Mouse (Mus musculus) kidney, postnatal 25 days (tissue): Measurements from ENCODE around the gene Hoxd10.
A peak's percentile ranks its signal among the peaks of the same experiment; 100 is the strongest.

Experiments used
- DNase-seq, 2 experiments: peaks; one replicate each; pipeline ENCODE4 v3.0.0; 2021; ENCODE audit warnings: mixed read lengths in 2 of 2

Hoxd10 gene

GRCm38 (mm10) chr2:74696442-74697335 lies 5.0 kb downstream of the Hoxd10 start:
- DNase-seq = peak; percentile 41 to 76

DNA sequence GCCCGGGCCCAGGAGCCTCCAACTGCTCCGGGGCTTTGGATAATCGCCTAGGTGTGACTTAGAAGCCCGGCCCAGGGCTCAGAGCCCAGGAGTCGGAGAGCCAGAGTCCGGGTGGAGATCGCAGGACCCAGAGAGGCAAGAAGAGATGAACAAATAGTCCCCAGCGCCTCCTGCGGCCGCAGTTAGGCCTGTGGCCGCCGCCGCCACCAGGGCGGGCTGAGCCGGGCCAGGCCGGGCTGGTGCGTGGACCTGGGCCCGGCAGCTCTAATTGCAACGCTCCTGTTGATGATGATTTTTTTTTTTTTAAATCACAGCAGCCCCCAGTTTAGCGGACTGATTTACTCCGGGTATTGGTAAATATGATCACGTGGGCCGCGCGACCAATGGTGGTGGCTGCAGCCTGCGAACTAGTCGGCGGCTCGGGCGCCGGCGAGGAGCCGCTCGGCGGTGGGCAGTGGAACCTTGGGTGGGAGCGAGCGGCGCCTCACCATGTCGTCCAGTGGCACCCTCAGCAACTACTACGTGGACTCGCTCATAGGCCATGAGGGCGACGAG lies 5.9 kb downstream of the Hoxd10 start, which contains the start of gene Hoxd9:
Gene Hoxd9 (plus strand): TSS at position 161 of the 555 bp plus-strand sequence.
- DNase-seq = peak; percentile 88 to 93

- DNase-seq = peak; percentile 48 to 74
Measured at GRCm38 (mm10) chr2:74698201-74699052, 6.7 kb downstream of the Hoxd10 start.

DNA sequence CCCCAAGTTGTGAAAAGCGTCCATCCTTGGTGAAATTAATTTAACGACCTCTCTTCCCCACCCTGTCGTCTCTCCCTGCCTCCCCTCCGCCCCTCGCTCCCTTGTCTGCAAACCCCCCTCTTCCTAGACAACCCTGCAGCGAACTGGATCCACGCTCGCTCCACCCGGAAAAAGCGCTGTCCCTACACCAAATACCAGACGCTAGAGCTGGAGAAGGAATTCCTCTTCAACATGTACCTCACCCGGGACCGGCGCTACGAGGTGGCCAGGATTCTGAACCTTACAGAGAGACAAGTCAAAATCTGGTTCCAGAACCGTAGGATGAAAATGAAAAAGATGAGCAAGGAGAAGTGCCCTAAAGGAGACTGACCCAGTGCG lies 7.3 kb downstream of the Hoxd10 start:
- DNase-seq = peak in 1 of 2 experiments; percentile 47

DNA sequence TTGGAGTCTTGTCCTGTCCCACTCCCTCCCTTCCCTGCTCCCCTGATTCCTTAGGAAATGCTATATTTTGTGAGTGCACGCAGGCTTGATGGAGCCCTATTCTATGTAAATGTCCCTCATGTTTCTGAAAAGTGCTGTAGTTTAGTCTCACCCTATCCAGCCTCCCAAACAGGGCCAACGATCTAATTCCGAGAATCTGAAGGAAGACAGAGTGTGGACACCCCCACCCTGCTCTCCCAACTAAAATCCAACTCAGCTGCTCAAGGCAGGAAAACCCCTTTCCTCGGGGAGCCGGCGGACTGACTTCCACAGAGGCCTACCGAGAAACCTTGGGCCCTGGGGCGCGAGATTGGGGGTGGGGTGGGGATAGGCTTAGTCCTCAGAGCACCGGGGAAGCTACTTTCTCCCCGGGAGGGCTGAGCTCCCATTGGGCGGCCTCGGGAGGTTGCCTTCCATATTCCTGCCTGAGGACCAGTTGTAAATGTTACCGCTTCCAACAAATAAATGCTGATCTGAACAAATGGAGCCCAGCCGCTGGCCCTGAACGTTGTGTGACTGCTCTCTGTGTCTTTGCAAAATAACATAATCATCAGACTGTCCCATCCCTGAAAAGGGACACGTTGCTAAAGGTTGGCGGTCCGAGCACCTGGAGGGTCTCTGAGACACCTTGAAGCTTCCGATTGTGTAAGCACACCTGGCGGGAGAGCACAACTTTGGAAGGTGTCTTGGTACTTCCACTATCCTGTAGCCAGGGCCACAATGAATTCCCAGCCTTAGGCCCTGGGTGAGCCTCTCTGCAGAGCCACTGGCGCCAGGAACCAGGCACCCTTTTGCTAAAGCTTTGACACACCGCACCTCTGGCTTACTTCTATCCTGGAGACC lies 8.2 kb downstream of the Hoxd10 start:
- peak; percentile 44 to 65 for DNase-seq

DNA sequence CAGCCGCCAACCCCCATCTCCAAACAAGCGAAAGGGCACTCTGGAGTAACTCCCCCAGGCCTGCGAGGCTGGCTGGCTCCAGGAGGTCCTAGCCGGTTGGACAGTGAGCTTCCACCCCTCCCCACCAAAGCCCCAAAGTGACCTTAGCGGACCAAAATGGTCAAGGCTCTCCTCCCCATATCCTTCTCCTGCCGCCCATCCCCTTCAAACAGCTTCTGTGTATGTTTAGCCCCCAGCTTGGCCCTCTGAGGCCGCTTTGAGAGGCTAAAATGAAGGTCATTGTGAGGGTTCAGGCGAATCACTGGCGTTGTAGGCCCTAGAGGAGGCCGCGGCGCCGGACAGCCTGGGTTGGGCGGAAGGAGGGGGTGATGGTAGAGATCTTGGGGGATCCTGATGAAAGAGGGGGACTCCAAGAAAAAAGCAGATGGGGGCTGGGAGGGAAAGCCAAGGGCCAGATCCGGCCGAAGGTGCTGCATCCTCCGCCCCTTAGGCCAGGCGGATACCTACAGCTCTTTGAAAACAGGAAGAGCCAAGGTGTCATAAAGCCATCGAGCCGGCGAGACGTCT lies 8.9 kb downstream of the Hoxd10 start:
- peak; percentile 55 to 89 for DNase-seq

GRCm38 (mm10) chr2:74701949-74702819 lies 10.5 kb downstream of the Hoxd10 start:
- DNase-seq = peak; percentile 82 to 92

DNA sequence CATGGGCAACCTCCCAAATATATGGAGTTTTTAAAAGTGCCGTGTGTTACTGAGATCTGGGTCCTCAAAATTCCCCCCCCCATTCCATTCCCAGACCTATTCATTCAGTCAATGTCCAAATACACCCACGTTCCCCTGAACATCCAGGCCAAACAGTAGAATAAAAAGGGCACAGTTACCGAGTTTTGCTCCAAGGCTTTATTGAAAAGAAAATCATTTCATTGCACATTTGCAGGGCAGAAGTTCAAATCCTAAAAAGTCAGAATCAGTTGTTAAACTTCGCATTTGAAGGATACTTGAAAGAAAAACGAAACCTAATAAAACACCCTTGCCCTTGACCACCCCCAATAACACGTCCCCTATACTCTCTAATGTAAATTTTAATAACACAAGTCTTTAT lies 11.1 kb downstream of the Hoxd10 start:
- DNase-seq = no peak

DNA sequence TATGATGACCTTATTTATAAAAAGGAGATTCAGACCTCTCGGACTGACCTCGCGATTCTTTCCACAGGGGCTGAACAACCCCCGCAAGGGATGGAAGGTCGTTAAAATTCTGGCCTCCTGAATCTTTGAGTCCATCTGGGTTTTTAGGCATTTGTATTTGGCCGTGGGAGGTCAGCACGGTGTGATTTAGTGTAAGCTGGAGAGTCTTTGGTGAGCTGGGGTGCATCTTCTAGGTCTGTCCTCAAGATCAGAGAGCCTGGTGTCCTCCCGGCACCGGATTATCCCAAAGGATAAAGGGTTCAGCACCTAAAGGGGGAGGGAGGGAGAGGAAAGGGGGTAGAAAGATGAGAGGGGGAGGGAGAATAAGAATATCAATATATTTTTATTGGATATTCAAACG lies 11.6 kb downstream of the Hoxd10 start:
- peak in 1 of 2 experiments; percentile 43 for DNase-seq

GRCm38 (mm10) chr2:74703720-74704392 lies 12.1 kb downstream of the Hoxd10 start:
- DNase-seq = peak; percentile 77 to 91

- DNase-seq = peak; percentile 86 to 95
Measured at GRCm38 (mm10) chr2:74704393-74704998, 12.8 kb downstream of the Hoxd10 start, which contains the start of gene Hoxd8. Gene Hoxd8 (plus strand): TSS chr2:74704615.

GRCm38 (mm10) chr2:74704999-74705466 lies 13.3 kb downstream of the Hoxd10 start:
- DNase-seq = peak; percentile 54 to 82

GRCm38 (mm10) chr2:74705467-74706089 lies 13.9 kb downstream of the Hoxd10 start:
- DNase-seq = peak; percentile 70 to 87

DNA sequence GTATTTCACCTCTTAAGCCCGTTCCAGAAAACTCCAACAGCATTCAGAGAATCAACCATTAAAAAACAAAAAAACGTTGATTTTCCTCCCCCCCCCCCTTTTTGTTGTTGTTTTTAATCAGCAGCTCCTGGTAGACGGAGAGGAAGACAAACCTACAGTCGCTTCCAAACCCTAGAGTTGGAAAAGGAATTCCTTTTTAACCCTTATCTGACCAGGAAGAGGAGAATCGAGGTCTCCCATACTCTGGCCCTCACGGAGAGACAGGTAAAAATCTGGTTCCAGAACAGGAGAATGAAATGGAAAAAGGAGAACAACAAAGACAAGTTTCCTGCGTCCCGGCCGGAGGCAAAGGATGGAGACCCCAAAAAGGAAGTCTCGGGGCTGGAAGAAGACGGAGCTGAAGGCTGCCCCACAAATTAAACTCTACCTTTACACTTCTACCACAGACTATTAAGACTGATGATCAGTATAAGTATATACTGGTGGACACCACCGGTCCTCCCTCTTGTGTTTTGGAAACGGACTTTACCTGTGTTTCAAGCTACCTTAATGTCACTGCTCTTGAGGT lies 14.8 kb downstream of the Hoxd10 start:
- no peak for DNase-seq

- no peak for DNase-seq
Measured at GRCm38 (mm10) chr2:74707599-74707998, 15.9 kb downstream of the Hoxd10 start.

GRCm38 (mm10) chr2:74708676-74709075 lies 17.0 kb downstream of the Hoxd10 start:
- DNase-seq = peak; percentile 63 to 74

DNA sequence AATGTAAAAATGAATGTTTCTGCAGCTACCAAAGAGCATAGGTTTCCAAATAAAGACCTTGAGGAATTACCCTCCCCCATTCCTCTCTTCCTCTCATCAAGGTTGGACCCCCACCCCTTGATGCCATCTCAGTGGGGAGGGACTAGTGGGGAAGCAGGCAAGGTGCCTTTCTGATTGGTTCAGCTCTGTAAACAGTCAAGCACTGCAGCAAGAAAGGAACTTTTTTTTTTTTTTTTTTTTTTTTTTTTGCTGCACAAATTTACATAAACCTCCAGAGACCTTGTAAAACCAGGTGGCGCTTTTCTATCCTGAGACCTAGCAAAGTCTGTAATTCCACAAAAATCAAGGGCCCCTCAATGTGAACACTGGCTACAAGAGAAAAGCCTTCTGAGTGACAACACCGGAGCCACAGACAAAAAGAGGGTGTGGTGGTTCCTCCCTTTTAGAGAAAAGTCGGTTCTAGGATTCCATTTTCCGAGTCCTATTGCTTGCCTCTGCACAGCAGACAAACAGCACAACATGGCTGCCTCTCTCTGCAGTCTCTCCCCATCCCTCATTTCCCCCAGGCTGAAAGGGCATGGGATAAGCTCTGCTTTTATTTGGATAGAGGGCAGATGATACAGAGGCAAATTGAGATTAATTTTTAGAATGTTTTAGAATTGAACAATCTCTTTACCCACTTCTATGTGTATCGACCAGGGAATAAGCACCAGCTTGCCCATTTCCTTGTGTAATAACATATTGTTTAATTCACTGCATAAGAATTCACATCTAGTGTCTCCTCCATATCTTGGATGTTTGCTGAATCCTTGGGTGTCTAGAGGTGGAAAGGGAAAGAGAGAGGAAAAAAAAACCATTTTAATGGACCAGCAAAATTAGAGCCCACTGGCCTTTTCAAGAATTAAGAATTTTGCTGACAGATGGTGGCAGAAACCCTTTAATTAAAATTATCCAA lies 18.0 kb downstream of the Hoxd10 start:
- peak in 1 of 2 experiments; percentile 45 for DNase-seq
